Mouse (Mus musculus): ENCODE measurements around the gene Zfp398. TPM values are rescaled to one million over a fixed set of nuclear protein-coding genes. Genes with fewer than 3 reads are reported as not detected.
A peak's percentile ranks its signal among the peaks of the same experiment; 100 is the strongest.
"Not testable (repeated sequence)": the region's sequence is repeated elsewhere in the genome, so short reads cannot be mapped to it uniquely, and the experiment has no call there.

Zfp398 gene
- polyA plus RNA-seq, 1 experiment from 2014 or later: 2.8 TPM

- ATAC-seq: no peak
- H3K9me3 ChIP-seq (ENCODE audit: control insufficient read depth): no peaks in the 10 kb centered on the region
- H3K9ac ChIP-seq (ENCODE audit: low read depth, low read length): no peak overlapping the region
- no peak overlapping the region for H3K27ac ChIP-seq (ENCODE audit: low read depth, low read length)
- 84% methylated on average over 1 of the region's 1 CpGs for WGBS
- H3K4me3 ChIP-seq (ENCODE audit: low read depth, low read length): no peak overlapping the region
- no peak for TF ChIP-seq CTCF (IDR thresholded peaks at IDR 0.05; ENCODE audit: low read depth)
- no peaks in the 10 kb centered on the region for H3K27me3 ChIP-seq (replicated peaks; ENCODE audit: control insufficient read depth, insufficient read depth, low read length)
- 0 out of 2 replicates have a peak, but pooled peaks cover 4% of the 10 kb centered on the region for H3K4me1 ChIP-seq (replicated peaks; ENCODE audit: control insufficient read depth, insufficient read depth, low read length)
- H3K36me3 ChIP-seq (ENCODE audit: control insufficient read depth, insufficient read depth): peaks cover 6% of the 10 kb centered on the region; the same call in 1 of the 2 replicates
- no peak overlapping the region for H3K4me2 ChIP-seq (replicated peaks; ENCODE audit: low read depth)
Measured at GRCm38 (mm10) chr6:47842337-47842736, 6.9 kb downstream of the Zfp398 start.

DNA sequence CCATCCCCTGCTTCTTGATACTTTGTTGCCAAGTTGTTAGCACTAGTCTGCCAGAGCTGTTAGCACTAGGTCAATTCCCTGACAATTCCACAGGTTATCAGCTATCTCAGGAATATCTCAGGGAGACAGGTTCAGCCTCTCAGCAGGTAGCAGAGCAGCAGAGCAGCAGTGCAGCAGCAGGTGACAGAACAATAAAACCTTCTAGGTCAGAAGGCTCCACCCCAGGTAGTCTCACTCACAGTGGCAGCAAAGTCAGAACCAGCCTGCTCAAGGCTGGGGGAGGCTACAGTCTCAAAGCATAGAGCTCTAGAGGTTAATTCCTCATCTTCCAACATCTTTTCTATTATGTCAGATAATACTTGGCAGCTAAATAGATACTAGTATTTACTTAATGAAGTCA, 10.3 kb downstream of the Zfp398 start:
- Histone ChIP-seq H3K9ac (ENCODE audit: low read depth, low read length) (no peak overlapping the region), H3K27ac (ENCODE audit: low read depth, low read length) (no peak overlapping the region)
- no peak for TF ChIP-seq CTCF (IDR thresholded peaks at IDR 0.05; ENCODE audit: low read depth)

DNA sequence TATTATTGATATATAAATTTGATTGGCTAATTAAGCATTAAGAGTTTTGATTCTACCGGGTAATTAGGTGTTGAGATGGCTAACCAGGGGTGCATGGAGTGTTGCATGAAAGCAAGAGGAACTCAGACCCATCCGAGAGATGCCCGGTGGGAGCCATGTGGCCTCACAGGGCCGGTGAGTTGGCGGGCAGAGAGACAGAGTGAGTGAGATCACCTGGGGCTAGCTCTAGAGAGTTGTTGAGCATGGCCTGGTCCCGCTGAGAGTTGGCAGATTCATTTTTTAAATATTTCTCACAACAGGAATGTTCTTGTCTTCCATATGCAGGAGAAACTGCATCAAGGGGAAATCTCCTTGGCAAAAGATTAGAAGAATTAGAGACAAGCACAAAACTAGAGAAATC, 21.8 kb downstream of the Zfp398 start:
- H3K4me2 ChIP-seq (replicated peaks; ENCODE audit: low read depth): no peak overlapping the region
- no peak for TF ChIP-seq CTCF (IDR thresholded peaks at IDR 0.05; ENCODE audit: low read depth)
- H3K36me3 ChIP-seq (ENCODE audit: control insufficient read depth, insufficient read depth): peaks cover 24% of the 10 kb centered on the region
- no peak overlapping the region for H3K4me3 ChIP-seq (ENCODE audit: low read depth, low read length)
- H3K4me1 ChIP-seq (replicated peaks; ENCODE audit: control insufficient read depth, insufficient read depth, low read length): no peaks in the 10 kb centered on the region
- no peak overlapping the region for H3K27ac ChIP-seq (ENCODE audit: low read depth, low read length)
- 95% methylated on average over 6 of the region's 6 CpGs for WGBS
- H3K9ac ChIP-seq (ENCODE audit: low read depth, low read length): no peak overlapping the region
- ATAC-seq: no peak
- no peaks in the 10 kb centered on the region for H3K9me3 ChIP-seq (ENCODE audit: control insufficient read depth)
- H3K27me3 ChIP-seq (replicated peaks; ENCODE audit: control insufficient read depth, insufficient read depth, low read length): no peaks in the 10 kb centered on the region

More for the DNA sequence above, 10.3 kb downstream of the Zfp398 start:
- ATAC-seq: no peak
- H3K4me3 ChIP-seq (ENCODE audit: low read depth, low read length): no peak overlapping the region
- no peaks in the 10 kb centered on the region for H3K9me3 ChIP-seq (ENCODE audit: control insufficient read depth)
- H3K27me3 ChIP-seq (replicated peaks; ENCODE audit: control insufficient read depth, insufficient read depth, low read length): no peaks in the 10 kb centered on the region
- H3K4me1 ChIP-seq (replicated peaks; ENCODE audit: control insufficient read depth, insufficient read depth, low read length): no peaks in the 10 kb centered on the region
- 0 out of 2 replicates have a peak, but pooled peaks cover 4% of the 10 kb centered on the region for H3K36me3 ChIP-seq (ENCODE audit: control insufficient read depth, insufficient read depth)
- H3K4me2 ChIP-seq (replicated peaks; ENCODE audit: low read depth): no peak overlapping the region

DNA sequence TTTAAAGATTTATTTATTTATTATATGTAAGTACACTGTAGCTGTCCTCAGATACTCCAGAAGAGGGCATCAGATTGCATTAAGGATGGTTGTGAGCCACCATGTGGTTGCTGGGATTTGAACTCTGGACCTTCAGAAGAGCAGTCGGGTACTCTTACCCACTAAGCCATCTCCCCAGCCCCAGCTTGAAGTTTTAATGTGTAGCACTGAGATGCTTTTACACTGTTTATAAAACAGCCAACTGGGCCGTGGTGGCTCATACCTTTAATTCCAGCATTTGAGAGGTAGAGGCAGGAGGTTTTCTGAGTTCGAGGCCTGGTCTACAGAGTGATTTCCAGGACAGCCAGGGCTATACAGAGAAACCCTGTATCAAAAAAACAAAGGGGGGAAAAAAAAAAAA, 22.3 kb downstream of the Zfp398 start:
- not testable (repeated sequence) for H3K4me1 ChIP-seq (replicated peaks; ENCODE audit: control insufficient read depth, insufficient read depth, low read length); H3K9ac ChIP-seq (ENCODE audit: low read depth, low read length); H3K4me3 ChIP-seq (ENCODE audit: low read depth, low read length); ATAC-seq; H3K27me3 ChIP-seq (replicated peaks; ENCODE audit: control insufficient read depth, insufficient read depth, low read length); H3K27ac ChIP-seq (ENCODE audit: low read depth, low read length); H3K9me3 ChIP-seq (ENCODE audit: control insufficient read depth); H3K4me2 ChIP-seq (replicated peaks; ENCODE audit: low read depth)
- 85% methylated on average over 3 of the region's 3 CpGs for WGBS
- peaks cover 25% of the 10 kb centered on the region for H3K36me3 ChIP-seq (ENCODE audit: control insufficient read depth, insufficient read depth)

DNA sequence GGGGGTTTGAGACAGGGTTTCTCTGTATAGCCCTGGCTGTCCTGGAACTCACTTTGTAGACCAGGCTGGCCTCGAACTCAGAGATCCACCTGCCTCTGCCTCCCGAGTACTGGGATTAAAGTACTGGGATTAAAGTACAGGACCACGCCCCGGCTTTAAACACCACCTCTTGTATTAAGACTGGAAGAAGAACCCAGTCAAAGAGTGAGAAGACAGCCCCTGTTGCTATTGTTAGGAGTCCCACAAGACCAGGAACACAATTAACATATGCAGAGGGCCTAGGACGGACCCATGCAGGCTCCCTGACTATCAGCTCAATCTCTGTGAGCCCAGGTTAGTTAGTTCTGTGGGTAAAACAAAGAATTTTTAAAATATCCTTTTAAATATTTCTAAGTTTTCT, 36.8 kb downstream of the Zfp398 start:
- no peak overlapping the region for H3K9ac ChIP-seq (ENCODE audit: low read depth, low read length)
- 88% methylated on average over 5 of the region's 5 CpGs for WGBS
- no peak for ATAC-seq

DNA sequence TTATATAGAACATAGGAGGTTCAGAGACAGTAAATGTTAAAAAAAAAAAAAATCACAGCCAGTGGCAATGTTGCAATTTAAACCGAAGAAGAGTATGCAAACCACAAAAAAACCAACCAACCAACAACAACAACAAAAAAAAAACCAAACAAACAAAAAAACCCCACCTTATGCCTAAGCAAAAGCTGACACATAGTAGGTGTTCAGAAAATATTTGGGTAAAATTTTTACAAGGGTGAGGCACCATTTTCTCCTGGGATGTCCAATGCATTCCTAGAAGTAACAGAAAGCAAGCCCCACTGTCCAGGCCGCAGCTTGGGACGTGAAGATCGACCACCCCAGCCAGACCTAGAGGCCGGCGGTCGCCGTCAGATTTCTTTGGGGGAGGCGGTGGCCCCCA, 41.6 kb downstream of the Zfp398 start, which contains the start of gene Zfp282:
Zfp282 (plus strand) TSS at position 147 of the 400 bp plus-strand sequence.
- peaks cover 8% of the 10 kb centered on the region; the same call in 1 of the 2 replicates for H3K4me1 ChIP-seq (replicated peaks; ENCODE audit: control insufficient read depth, insufficient read depth, low read length)
- peak within 1 kb of the TSS; percentile 95 for H3K27ac ChIP-seq (ENCODE audit: low read depth, low read length)
- no peaks in the 10 kb centered on the region for H3K9me3 ChIP-seq (ENCODE audit: control insufficient read depth)
- peak within 1 kb of the TSS; percentile 81 for H3K4me2 ChIP-seq (replicated peaks; ENCODE audit: low read depth)
- H3K9ac ChIP-seq (ENCODE audit: low read depth, low read length): peak within 1 kb of the TSS; percentile 89
- peak within 1 kb of the TSS; percentile 93 for H3K4me3 ChIP-seq (ENCODE audit: low read depth, low read length)
- H3K27me3 ChIP-seq (replicated peaks; ENCODE audit: control insufficient read depth, insufficient read depth, low read length): no peaks in the 10 kb centered on the region
- no peak for TF ChIP-seq CTCF (IDR thresholded peaks at IDR 0.05; ENCODE audit: low read depth)
- 5% methylated on average over 9 of the region's 9 CpGs for WGBS
- H3K36me3 ChIP-seq (ENCODE audit: control insufficient read depth, insufficient read depth): 0 out of 2 replicates have a peak, but pooled peaks cover 19% of the 10 kb centered on the region
- ATAC-seq: no peak

More for the DNA sequence above, 36.8 kb downstream of the Zfp398 start:
- H3K4me3 ChIP-seq (ENCODE audit: low read depth, low read length): no peak overlapping the region
- no peak overlapping the region for H3K4me2 ChIP-seq (replicated peaks; ENCODE audit: low read depth)
- no peak overlapping the region for H3K27ac ChIP-seq (ENCODE audit: low read depth, low read length)
- no peaks in the 10 kb centered on the region for H3K27me3 ChIP-seq (replicated peaks; ENCODE audit: control insufficient read depth, insufficient read depth, low read length)
- H3K36me3 ChIP-seq (ENCODE audit: control insufficient read depth, insufficient read depth): peaks cover 17% of the 10 kb centered on the region
- no peaks in the 10 kb centered on the region for H3K9me3 ChIP-seq (ENCODE audit: control insufficient read depth)
- no peak for TF ChIP-seq CTCF (IDR thresholded peaks at IDR 0.05; ENCODE audit: low read depth)
- no peaks in the 10 kb centered on the region for H3K4me1 ChIP-seq (replicated peaks; ENCODE audit: control insufficient read depth, insufficient read depth, low read length)
